Mouse (Mus musculus): ENCODE data around the gene 2510002D24Rik.
"Not testable (repeated sequence)": the region's sequence is repeated elsewhere in the genome, so short reads cannot be mapped to it uniquely, and the experiment has no call there.

Gene 2510002D24Rik

DNA sequence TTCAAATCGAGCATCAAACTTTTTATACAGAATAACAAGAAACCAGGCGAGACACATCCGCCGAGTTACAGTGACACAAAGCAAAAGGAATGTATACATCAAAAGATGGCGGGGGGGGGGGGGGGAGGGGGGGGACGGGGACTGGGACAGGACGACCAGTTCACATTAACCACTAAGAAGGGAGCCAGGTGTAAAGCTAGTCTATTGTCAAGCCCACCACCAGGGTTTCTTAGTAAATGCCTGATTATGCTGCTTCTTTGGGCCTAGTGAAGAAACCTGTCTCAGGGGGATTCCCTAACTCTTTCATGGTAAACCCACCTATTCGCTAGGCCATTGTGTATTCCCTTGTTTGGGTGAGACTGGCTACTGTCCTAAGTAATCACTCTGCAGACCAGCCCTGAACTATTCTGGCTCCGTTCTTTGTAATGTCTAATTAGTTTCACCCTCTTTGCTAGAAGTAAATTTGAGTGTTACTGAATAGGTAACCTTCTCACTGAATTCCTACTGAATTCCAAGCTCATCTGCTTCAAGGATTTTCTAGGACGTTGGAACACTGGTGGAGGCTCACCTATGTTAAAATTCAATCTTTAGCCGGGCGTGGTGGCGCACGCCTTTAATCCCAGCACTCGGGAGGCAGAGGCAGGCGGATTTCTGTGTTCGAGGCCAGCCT is 13.3 kb downstream of the 2510002D24Rik start:
- not testable (repeated sequence) for DNase-seq (ENCODE audit: low spot score in 2 of 2)

DNA sequence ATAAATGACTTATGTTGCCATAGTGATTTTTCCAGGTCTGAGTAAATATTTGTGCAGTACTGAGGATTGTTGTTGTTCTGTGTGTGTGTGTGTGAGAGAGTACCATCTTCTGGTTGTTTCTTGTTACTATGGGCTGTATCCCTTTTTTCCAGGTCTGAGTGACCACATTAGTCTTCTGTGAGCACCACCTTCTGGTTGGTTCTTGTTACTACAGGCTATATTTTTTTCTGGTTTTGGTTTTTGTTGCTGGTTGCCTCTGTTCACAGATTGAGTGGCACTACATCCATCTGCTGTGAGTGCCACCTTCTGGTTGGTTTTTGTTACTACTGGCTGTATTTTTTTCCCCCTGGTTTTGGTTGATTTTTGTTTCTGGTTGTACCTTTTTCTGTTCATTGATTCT is 22.2 kb downstream of the 2510002D24Rik start:
- DNase-seq (ENCODE audit: low spot score in 2 of 2): peak in 1 of 2 experiments; percentile 14

DNA sequence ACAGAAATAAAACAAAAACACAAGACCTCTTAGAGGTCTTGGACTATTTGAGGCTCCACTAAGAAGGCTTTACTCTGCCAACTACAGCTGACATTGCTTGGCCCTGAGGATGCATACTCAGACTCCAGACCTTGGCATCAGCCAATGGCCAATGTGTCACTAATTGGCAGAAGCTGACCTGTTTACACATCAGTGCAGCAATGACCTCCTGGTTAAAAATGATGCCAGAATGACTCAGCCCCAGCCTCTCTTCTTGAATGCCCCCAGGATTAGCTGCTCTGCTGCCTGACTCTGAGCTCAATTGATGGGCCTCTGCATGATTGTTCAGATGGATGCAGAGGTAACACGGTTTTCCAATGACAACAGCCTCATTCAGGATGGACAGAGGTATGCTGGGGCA is 23.8 kb downstream of the 2510002D24Rik start:
- no peak for DNase-seq (ENCODE audit: low spot score in 2 of 2)

DNA sequence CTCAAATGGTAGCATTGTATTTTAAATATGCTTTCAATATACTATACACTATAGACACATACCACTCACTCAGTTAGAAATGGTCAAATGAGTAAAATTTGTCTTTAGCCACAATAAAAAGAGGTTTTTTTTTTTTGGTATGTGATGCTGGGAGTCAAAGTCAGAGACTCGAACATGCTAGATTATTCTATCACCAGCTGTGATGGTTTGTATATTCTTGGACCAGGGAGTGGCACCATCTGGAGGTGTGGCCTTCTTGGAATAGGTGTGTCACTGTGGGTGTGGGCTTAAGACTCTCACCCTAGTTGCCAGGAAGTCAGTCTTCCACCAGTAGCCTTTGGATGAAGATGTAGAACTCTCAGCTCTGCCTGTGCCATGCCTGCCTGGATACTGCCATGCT is 34.1 kb downstream of the 2510002D24Rik start:
- not testable (repeated sequence) for DNase-seq (ENCODE audit: low spot score in 2 of 2)

DNA sequence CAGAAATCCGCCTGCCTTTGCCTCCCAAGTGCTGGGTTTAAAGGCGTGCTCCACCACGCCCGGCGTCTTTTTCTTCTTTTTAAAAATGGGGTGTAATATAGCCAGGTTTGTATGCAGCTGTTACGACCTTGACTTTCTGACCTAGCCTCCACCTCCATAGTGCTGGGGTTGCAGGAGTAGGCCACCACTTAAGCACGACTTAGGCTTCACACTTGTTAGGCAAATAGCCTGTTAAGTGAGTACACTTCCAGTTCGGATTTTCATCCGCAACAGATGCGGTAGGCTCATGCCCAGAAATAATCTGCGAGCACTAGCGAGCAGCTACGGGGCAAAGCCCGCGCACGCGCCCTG is 39.7 kb downstream of the 2510002D24Rik start:
- DNase-seq (ENCODE audit: low spot score in 2 of 2): no peak

DNA sequence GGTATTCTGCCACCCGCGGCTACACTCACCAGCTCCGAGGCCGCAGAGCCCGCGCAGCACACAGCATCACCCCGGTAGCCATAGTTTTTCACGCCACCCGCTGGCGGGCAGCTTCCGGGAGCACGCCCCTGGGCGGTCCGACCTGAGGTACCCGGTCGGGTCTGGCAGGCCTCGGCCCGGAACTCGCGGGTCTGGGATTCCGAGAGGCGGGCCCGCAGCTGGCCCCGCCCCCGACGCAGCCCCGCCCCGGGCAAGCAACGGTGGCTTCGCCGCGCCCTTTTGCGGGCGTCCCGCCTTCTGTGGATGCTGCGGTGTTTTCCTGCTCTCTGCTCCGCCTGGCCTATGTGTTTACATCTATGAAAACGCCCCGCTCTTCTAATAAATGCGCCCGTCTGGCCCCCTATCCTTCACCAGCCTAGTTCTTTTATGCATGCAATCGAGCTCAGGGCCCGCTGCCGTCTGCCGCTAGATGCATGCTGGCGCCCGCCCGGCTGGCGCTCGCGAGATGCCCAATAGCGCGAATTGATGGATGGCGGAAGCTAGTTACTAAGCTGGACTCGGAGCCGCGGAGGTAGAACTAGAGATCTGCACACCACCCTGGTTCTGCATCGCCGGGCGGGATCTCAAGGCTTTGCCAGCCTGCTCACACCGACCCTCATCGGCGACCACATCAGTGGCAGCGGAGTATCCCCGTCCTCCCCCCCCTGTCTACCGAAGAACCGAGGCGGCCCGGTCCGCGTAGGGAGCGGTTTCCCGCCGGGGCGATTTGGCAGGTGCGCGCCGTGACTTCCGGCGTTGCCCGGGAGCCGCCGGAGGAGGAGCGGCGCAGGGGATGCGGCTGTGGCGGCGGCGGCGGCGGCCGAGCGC is 40.3 kb downstream of the 2510002D24Rik start, which contains the start of the genes Mrpl40 and Hira:
Gene Mrpl40 (minus strand): TSS at position 421 of the 867 bp plus-strand sequence.
Gene Hira (plus strand): TSS at position 596 of the 867 bp plus-strand sequence.
- DNase-seq (ENCODE audit: low spot score in 2 of 2): peak; percentile 96 to 97

DNA sequence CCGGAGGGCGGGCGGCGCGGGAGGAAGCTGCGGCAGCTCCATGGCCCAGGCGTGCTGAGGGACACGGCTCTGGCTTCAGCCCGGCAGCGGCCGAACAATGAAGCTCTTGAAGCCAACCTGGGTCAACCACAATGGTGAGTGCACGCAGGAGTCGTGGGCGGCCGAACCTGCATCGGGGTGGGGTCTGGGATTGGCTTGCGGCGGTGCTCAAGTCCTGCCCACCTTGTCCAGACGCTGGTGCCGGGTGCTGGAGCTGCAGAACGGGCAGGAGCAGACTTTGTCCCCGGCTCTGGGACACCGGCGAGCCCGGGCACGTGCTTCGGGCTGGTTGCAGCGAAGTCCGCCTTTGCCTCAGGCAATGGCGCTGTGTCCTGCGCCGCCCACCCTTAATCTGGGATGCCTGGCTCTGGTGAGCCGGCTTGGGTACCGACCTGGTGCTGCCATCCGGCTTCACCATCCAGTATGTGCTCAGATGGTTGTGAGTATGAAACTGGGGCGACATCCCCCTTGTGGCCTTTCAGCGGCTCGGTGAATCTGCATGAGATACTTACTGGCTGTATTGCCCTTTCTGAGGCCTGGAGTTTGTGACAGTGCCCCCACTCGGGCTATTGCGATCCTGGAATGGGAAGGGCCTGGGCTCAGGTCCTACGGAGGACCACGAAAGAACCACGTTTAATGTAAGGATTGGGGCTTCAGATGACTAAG is 41.2 kb downstream of the 2510002D24Rik start:
- DNase-seq (ENCODE audit: low spot score in 2 of 2): peak; percentile 60 to 80

DNA sequence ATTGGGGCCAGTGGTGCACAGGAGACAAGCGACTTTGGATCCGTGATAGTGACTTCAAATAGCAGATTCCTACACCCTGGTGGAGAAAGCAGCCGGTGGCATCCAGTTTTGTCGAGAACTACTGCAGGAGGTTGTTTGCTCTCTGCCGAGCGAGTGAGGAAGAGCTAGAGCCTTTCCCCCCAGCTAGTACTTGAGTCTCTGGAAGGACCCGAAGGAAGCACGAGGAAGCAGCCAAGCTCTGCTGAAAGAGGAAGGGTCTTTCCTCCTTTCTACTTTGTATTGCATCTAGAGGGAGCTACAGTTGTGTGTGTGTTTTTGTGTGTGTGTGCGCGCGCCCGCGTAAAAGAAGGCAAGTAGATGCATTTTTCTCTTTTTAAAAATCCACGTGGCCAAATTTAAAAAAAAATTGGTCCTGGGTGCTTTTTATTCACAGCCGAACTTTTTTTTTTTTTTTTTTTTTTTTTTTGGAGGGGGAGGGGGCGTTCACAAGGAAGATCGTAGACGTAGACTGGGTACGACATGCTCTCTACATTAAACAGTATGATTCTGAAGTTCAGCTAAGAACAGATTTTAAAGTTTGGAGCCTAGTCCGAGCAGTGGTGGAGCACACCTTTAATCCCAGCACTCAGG is 41.8 kb downstream of the 2510002D24Rik start:
- peak in 1 of 2 experiments; percentile 65 for DNase-seq (ENCODE audit: low spot score in 2 of 2)

DNA sequence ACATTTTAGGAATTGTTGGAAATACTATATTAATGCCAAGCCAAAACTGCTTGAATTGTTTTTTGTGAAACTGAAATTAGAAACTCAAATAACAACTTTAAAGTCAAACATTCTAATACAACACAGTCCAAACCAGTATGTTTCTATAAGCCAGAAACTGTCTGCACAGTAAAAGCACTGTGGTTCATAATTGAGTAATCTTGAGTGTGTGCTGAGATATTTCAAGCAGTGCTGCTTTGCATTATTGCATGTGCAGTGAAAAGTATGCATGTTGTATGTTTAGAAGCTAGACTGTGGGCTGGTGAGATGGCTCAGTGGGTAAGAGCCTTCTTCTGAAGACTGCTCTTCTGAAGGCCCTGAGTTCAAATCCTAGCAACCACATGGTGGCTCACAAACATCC is 47.7 kb downstream of the 2510002D24Rik start:
- DNase-seq (ENCODE audit: low spot score in 2 of 2): no peak

All from spleen, postnatal 4 days (tissue).